Mouse (Mus musculus) CH12.LX (cell line): ENCODE measurements around the gene Jdp2.

Experiments used
- CTCF ChIP-seq, 2 experiments: IDR thresholded peaks in 1 of 2; conservative IDR thresholded peaks in 1 of 2; 2 replicates each; pipeline ENCODE4 v1.5.1; 2011 to 2012; ENCODE audit warnings: low read depth in 2 of 2, low read length in 2 of 2, improper control_type of control experiment in 1 of 2, inconsistent platforms in 1 of 2, mild to moderate bottlenecking in 1 of 2, moderate library complexity in 1 of 2
- GABPA ChIP-seq: IDR thresholded peaks from 2 replicates; pipeline ENCODE4 v1.6.1; 2012; ENCODE audit warnings: low read depth, low read length, improper control_type of control experiment, inconsistent platforms; ENCODE audit not compliant: insufficient replicate concordance
- MYC ChIP-seq: IDR thresholded peaks from 2 replicates; pipeline ENCODE4 v1.6.1; 2011; ENCODE audit warnings: low read depth, mild to moderate bottlenecking, improper control_type of control experiment, low read length
- POLR2A ChIP-seq: IDR thresholded peaks from 2 replicates; pipeline ENCODE4 v1.6.1; 2011; ENCODE audit warnings: low read depth, mild to moderate bottlenecking, improper control_type of control experiment, low read length
- ZKSCAN1 ChIP-seq: IDR thresholded peaks from 2 replicates; pipeline ENCODE4 v1.6.1; 2012; ENCODE audit warnings: low read depth, inconsistent platforms, low read length, improper control_type of control experiment, borderline replicate concordance

DNA sequence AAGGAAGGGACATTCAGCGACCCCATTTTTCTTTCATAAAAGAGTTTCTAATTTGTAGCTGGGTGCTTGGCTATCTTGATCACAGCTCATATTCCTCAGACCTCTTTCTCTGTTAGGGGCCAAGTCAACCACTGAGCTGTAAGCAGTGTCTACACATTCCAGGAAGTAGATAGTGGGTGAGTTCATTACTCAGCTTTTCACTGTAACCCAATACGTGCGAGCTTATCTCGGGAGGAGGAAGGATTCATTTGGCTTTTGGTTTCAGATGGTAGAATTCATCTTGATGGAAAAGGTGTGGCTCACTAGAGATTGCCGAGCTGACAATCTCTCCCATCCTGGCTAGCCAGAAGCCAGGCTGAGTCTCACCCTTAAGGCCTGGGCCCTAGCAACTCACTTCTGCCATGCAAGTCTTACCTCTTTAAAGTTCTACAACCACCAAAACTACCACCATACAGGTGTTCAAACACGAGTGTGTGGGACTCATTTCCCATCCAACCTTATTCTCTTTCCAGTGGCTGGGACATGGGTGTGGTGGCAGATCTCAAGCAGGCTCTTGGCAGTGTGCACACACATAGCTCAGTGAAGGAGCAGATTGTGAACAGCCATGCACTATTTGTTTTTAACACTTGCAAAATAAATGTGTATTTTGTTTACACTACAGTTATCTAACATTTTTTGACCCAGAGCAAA is 23.9 kb upstream of the Jdp2 start:
- TF ChIP-seq CTCF (conservative IDR thresholded peaks at IDR 0.05 in 1 of 2, IDR thresholded peaks at IDR 0.05 in 1 of 2; ENCODE audit: low read depth in 2 of 2, low read length in 2 of 2) (no peak; a peak in 1 of 4 replicates), MYC (no peak), ZKSCAN1 (no peak), POLR2A (no peak), GABPA (no peak)
